Mouse (Mus musculus) embryonic facial prominence, embryonic 12.5 days (tissue): ENCODE data around the gene Slc11a1. TPM values are rescaled to one million over a fixed set of nuclear protein-coding genes. Genes with fewer than 3 reads are reported as not detected.

Experiments used
- ATAC-seq: fragments of 200-750 bp; cut with Nextera tagmentation; 2 replicates; pipeline ENCODE4 v1.8.0; 2017; ENCODE audit not compliant: insufficient number of reproducible peaks, insufficient read depth, low FRiP score, low TSS enrichment
- H3K27ac ChIP-seq: fragments of 300-500 bp; sonication (generic); 2 replicates; pipeline ENCODE4 v1.5.1; 2016; ENCODE audit warnings: mild to moderate bottlenecking
- H3K27me3 ChIP-seq: fragments of 300-500 bp; sonication (generic); 2 replicates; pipeline ENCODE4 v1.6.1; 2016; ENCODE audit warnings: mild to moderate bottlenecking, moderate library complexity
- H3K36me3 ChIP-seq: fragments of 300-500 bp; sonication (generic); 2 replicates; pipeline ENCODE4 v1.6.1; 2016; ENCODE audit warnings: mild to moderate bottlenecking
- H3K4me1 ChIP-seq: fragments of 300-500 bp; sonication (generic); 2 replicates; pipeline ENCODE4 v1.6.1; 2016
- H3K4me2 ChIP-seq: fragments of 300-500 bp; sonication (generic); replicated peaks from 2 replicates; pipeline ENCODE4 v1.6.1; 2016; ENCODE audit warnings: mild to moderate bottlenecking, moderate library complexity
- H3K4me3 ChIP-seq: fragments of 300-500 bp; sonication (generic); 2 replicates; pipeline ENCODE4 v1.5.1; 2016; ENCODE audit warnings: mild to moderate bottlenecking
- H3K9ac ChIP-seq: fragments of 300-500 bp; sonication (generic); 2 replicates; pipeline ENCODE4 v1.6.1; 2016; ENCODE audit warnings: mild to moderate bottlenecking, moderate library complexity
- H3K9me3 ChIP-seq: fragments of 300-500 bp; sonication (generic); 2 replicates; pipeline ENCODE4 v1.6.1; 2016; ENCODE audit warnings: mild to moderate bottlenecking, moderate library complexity
- WGBS: fragments of 180-500 bp; shearing (Covaris S2); methylation state at CpG from one replicate; pipeline ENCODE4 v1.1.7; 2016; 5-methylcytosine and 5-hydroxymethylcytosine counted together
- polyA plus RNA-seq: library from polyadenylated mRNA; unstranded; fragments of >200 nt; fragmentation: Nextera tagmentation; extraction: Ambion mirVana; gene quantifications from 2 replicates; pipeline ENCODE4 v1.2.1, GENCODE M21; 2016

Slc11a1 gene
- polyA plus RNA-seq, 1 experiment from 2014 or later, result 4.1 TPM

- ATAC-seq, result no peak
- H3K27ac ChIP-seq, result no peak overlapping the region
- no peaks in the 10 kb centered on the region for H3K9me3 ChIP-seq
- no peak overlapping the region for H3K4me3 ChIP-seq
- H3K4me1 ChIP-seq, result peaks cover 5% of the 10 kb centered on the region; the same call in 1 of the 2 replicates
- no peak overlapping the region for H3K9ac ChIP-seq
- H3K27me3 ChIP-seq, result no peaks in the 10 kb centered on the region
- peaks cover 8% of the 10 kb centered on the region for H3K36me3 ChIP-seq
- no peak overlapping the region for H3K4me2 ChIP-seq
Observed at GRCm38 (mm10) chr1:74357531-74357930, 17.5 kb upstream of the Slc11a1 start.

GRCm38 (mm10) chr1:74359952-74360517 lies 15.0 kb upstream of the Slc11a1 start:
- H3K4me3 ChIP-seq, result no peak overlapping the region
- H3K9ac ChIP-seq, result no peak overlapping the region
- peaks cover 5% of the 10 kb centered on the region; the same call in 1 of the 2 replicates for H3K4me1 ChIP-seq
- H3K27me3 ChIP-seq, result no peaks in the 10 kb centered on the region
- H3K36me3 ChIP-seq, result no peaks in the 10 kb centered on the region
- no peaks in the 10 kb centered on the region for H3K9me3 ChIP-seq
- no peak overlapping the region for H3K4me2 ChIP-seq
- H3K27ac ChIP-seq, result no peak overlapping the region
- 81% methylated on average over 5 of the region's 5 CpGs for WGBS
- no peak for ATAC-seq

DNA sequence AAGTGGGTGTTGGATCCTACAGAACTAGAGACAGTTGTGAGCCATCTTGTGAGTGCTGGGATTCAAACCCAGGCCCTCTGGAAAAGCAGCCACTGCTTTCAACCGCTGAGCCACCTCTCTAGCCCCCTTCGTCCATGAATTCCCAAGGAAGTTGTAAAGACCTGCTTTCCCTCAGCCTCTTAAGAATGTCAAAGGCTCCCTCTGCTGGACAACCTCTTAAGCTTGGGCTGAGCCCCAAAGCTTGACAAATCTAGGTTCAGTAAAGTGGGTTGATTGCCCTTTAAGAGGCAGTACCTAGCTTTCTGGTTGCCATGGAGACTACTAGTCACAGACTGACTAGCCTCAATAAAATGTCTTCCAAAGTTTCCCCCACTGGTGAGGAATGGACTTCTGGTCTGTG lies 13.2 kb upstream of the Slc11a1 start, which contains the start of gene Catip:
Gene Catip, plus strand, starts transcription at position 297 of the 400 bp plus-strand sequence.
- H3K4me1 ChIP-seq, result peaks cover 5% of the 10 kb centered on the region; the same call in 1 of the 2 replicates
- ATAC-seq, result peak; percentile 53; the same call in 1 of the 2 replicates
- H3K27ac ChIP-seq, result no peak within 1 kb of the TSS
- no peak within 1 kb of the TSS for H3K4me3 ChIP-seq
- H3K36me3 ChIP-seq, result no peaks in the 10 kb centered on the region
- WGBS, result 2% methylated on average over 2 of the region's 2 CpGs
- no peak within 1 kb of the TSS for H3K4me2 ChIP-seq
- H3K9ac ChIP-seq, result no peak within 1 kb of the TSS
- no peaks in the 10 kb centered on the region for H3K9me3 ChIP-seq
- no peaks in the 10 kb centered on the region for H3K27me3 ChIP-seq

- H3K27me3 ChIP-seq, result no peaks in the 10 kb centered on the region
- H3K9ac ChIP-seq, result no peak overlapping the region
- no peak overlapping the region for H3K4me3 ChIP-seq
- 61% methylated on average over 17 of the region's 17 CpGs for WGBS
- ATAC-seq, result peak; percentile 65
- H3K27ac ChIP-seq, result no peak overlapping the region
- no peaks in the 10 kb centered on the region for H3K36me3 ChIP-seq
- H3K9me3 ChIP-seq, result no peaks in the 10 kb centered on the region
- H3K4me2 ChIP-seq, result no peak overlapping the region
- peaks cover 5% of the 10 kb centered on the region; the same call in 1 of the 2 replicates for H3K4me1 ChIP-seq
Observed at GRCm38 (mm10) chr1:74362325-74363229, 12.4 kb upstream of the Slc11a1 start.

- Histone ChIP-seq H3K36me3 (no peaks in the 10 kb centered on the region), H3K27ac (no peak overlapping the region), H3K27me3 (no peaks in the 10 kb centered on the region), H3K9me3 (no peaks in the 10 kb centered on the region), H3K4me3 (no peak overlapping the region), H3K4me1 (peaks cover 5% of the 10 kb centered on the region; the same call in 1 of the 2 replicates), H3K9ac (no peak overlapping the region), H3K4me2 (no peak overlapping the region)
- ATAC-seq, result no peak
- 68% methylated on average over 5 of the region's 5 CpGs for WGBS
Observed at GRCm38 (mm10) chr1:74363437-74363836, 11.6 kb upstream of the Slc11a1 start.

DNA sequence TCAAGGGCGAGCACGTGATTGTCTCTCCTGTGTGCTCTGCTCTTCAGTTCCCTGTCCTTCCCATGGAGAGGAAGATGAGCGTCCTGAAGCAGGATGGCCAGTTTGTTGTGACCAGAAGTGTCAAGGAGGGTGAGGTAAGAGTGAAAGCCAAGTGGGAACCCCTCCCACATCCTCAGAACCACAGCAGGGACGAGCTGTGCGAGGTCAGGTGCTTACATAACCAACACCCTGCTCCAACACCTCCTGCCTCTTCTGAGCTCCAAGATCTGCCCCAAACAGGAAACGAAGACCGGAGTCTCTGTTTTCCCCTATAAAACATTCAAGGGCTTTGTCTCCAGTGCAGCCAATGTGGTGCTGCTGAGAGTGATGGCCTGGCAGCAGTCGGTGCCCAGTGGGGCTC lies 10.7 kb upstream of the Slc11a1 start:
- no peak for ATAC-seq
- Histone ChIP-seq H3K9me3 (no peaks in the 10 kb centered on the region), H3K4me3 (no peak overlapping the region), H3K9ac (no peak overlapping the region), H3K27me3 (no peaks in the 10 kb centered on the region), H3K36me3 (no peaks in the 10 kb centered on the region), H3K27ac (no peak overlapping the region), H3K4me2 (no peak overlapping the region), H3K4me1 (peaks cover 5% of the 10 kb centered on the region; the same call in 1 of the 2 replicates)
- 77% methylated on average over 8 of the region's 8 CpGs for WGBS

DNA sequence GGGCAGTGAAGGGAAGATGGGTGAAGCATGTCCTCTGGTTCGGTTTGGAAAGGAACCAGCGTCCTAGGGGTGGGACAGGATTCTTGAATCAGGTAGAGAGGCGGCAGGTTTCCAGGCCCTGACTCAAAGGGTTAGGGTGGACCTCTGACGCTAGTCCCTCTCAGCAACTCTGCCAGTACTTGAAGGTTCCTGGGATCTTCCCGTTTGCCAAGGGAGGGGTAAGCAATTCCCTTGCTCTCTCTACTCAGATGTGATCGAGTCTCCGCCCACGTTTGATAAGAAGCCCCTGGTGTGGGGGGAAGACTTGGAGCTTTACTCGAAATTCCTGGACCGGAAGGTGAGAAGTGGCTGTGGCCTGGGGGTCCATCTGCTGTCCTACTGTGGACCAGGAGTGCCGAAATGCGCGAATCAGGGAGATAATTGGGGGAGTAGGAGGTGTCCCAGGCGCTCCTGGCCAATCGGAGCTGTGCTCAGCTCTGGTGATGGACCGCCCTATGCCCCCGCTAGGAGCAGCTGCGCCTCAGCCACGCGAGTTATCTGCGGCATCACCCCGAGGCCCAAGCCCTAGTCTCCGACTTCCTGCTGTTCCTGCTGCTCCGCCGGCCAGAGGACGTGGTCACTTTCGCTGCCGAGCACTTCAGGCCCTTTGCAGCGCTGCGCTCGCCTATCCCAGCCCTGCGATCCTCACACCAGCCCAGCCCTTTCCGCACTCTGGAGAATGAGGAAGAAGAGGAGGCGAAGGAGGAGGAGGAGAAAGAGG lies 6.9 kb upstream of the Slc11a1 start:
- Histone ChIP-seq H3K27me3 (no peaks in the 10 kb centered on the region), H3K4me2 (peak overlapping the region; percentile 58), H3K4me3 (peak overlapping the region; percentile 31), H3K36me3 (no peaks in the 10 kb centered on the region), H3K9ac (peak overlapping the region; percentile 49; the same call in 1 of the 2 replicates), H3K4me1 (no peaks in the 10 kb centered on the region), H3K27ac (no peak overlapping the region), H3K9me3 (no peaks in the 10 kb centered on the region)
- 17% methylated on average over 34 of the region's 34 CpGs for WGBS
- no peak for ATAC-seq

DNA sequence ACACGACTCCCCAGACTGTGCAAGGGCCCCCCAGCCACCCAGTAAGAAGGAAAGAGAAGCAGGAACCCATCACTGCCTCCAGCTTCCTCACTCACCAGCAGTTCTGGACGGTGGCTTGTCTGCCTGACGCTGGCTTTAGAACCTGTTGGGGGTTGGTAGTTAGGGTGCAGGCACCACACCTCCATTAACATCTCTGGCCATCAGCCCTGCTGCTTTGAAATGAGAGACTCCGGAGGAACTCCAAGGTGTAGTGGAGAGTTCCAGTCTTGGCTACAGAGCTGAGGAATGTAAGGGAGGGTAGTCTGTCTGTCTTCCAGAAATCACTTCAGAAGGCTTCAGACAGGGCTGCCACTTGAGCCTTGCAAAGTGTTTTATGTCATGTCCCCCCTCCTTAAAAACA lies 5.0 kb upstream of the Slc11a1 start:
- 51% methylated on average over 4 of the region's 4 CpGs for WGBS
- no peak overlapping the region for H3K4me2 ChIP-seq
- H3K27ac ChIP-seq, result no peak overlapping the region
- no peaks in the 10 kb centered on the region for H3K36me3 ChIP-seq
- peaks cover 2% of the 10 kb centered on the region; the same call in 1 of the 2 replicates for H3K4me1 ChIP-seq
- H3K9ac ChIP-seq, result no peak overlapping the region
- no peak overlapping the region for H3K4me3 ChIP-seq
- no peaks in the 10 kb centered on the region for H3K9me3 ChIP-seq
- no peaks in the 10 kb centered on the region for H3K27me3 ChIP-seq
- no peak for ATAC-seq

DNA sequence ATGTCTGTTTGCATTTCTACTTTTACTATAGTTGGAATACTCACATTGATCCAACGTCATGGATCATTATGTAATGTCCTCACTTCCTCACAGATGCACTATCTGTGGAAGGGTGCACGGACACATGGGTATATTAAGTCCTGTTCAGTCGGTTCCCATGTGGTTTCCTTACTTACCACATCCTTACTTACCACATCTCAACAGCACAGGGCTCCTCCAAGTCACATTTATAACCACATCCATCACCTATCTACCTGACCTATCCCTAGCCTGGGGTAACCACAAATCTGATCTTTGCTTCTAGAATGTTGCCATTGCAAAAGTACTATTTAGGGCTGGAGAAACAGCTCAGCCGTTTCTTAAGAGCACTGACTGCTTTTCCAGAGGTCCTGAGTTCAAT lies 1.6 kb upstream of the Slc11a1 start:
- no peaks in the 10 kb centered on the region for H3K36me3 ChIP-seq
- H3K4me2 ChIP-seq, result no peak overlapping the region
- H3K27ac ChIP-seq, result no peak overlapping the region
- H3K27me3 ChIP-seq, result no peaks in the 10 kb centered on the region
- ATAC-seq, result no peak
- H3K9me3 ChIP-seq, result no peaks in the 10 kb centered on the region
- no peak overlapping the region for H3K9ac ChIP-seq
- 78% methylated on average over 4 of the region's 4 CpGs for WGBS
- H3K4me1 ChIP-seq, result peaks cover 4% of the 10 kb centered on the region; the same call in 1 of the 2 replicates
- H3K4me3 ChIP-seq, result no peak overlapping the region

- H3K4me2 ChIP-seq, result no peak overlapping the region
- 73% methylated on average over 10 of the region's 10 CpGs for WGBS
- H3K4me3 ChIP-seq, result no peak overlapping the region
- no peaks in the 10 kb centered on the region for H3K9me3 ChIP-seq
- H3K36me3 ChIP-seq, result no peaks in the 10 kb centered on the region
- no peaks in the 10 kb centered on the region for H3K27me3 ChIP-seq
- H3K4me1 ChIP-seq, result peaks cover 4% of the 10 kb centered on the region; the same call in 1 of the 2 replicates
- no peak overlapping the region for H3K9ac ChIP-seq
- no peak for ATAC-seq
- no peak overlapping the region for H3K27ac ChIP-seq
Observed at GRCm38 (mm10) chr1:74375561-74375960, 566 bp downstream of the Slc11a1 start.

DNA sequence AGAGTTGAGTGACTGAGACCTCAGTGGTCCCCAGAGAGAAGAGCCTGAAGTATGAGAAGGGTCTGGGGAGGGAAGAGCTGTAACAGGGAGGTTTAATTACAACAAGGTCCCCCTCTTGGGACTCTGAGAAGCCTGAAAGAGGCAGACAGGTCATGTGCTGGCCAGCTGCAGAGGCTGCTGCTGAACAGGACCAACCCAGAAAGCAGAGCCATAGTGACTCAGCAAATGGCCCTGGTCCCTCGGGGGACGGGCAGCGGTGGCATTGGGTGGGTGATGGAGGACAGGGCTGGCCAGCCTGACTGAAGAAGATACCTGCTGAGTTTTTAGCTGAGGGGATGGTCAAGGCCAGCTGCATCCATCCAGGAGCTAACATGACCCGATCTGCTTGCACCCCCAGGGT lies 1.4 kb downstream of the Slc11a1 start:
- ATAC-seq, result no peak
- 75% methylated on average over 4 of the region's 4 CpGs for WGBS
- peaks cover 4% of the 10 kb centered on the region; the same call in 1 of the 2 replicates for H3K4me1 ChIP-seq
- H3K36me3 ChIP-seq, result no peaks in the 10 kb centered on the region
- no peak overlapping the region for H3K27ac ChIP-seq
- H3K27me3 ChIP-seq, result no peaks in the 10 kb centered on the region
- H3K4me3 ChIP-seq, result no peak overlapping the region
- no peaks in the 10 kb centered on the region for H3K9me3 ChIP-seq
- H3K4me2 ChIP-seq, result no peak overlapping the region
- H3K9ac ChIP-seq, result no peak overlapping the region
